In genomic region chr8:104100724-104101123, GRCm38 (mm10) we compare ENCODE assay signal across 8 mouse cellular contexts. TPM values are rescaled to one million over a fixed set of nuclear protein-coding genes. Genes with fewer than 3 reads are reported as not detected.
DNase-seq lines count a peak whose midpoint lies in the region; ATAC-seq and TF ChIP-seq lines count a peak whose summit lies in the region.
"Not testable (repeated sequence)": the region's sequence is repeated elsewhere in the genome, so short reads cannot be mapped to it uniquely, and the experiment has no call there.
"Had no signal": no experiment of that assay in that cellular context is flagged by ENCODE, and none has a peak within 500 bp of the region (broad histone marks: within the 10 kb centered on the region; RNA-seq: fewer than 3 reads in every experiment).

No protein-coding gene starts in this region.

- not testable (repeated sequence) for TF ChIP-seq POLR2A in kidney, adult 2 months (IDR thresholded peaks at IDR 0.05; ENCODE audit: low read depth, low read length); liver, adult 2 months (IDR thresholded peaks at IDR 0.05; ENCODE audit: extremely low read depth, insufficient read depth, low read length)

- not testable (repeated sequence) for H3K36me3 ChIP-seq in ES-E14 (ENCODE audit: control insufficient read depth, insufficient read depth, low read length, poor library complexity, severe bottlenecking); heart, embryonic 11.5 days (ENCODE audit: control insufficient read depth, insufficient read depth, low read length); heart, embryonic 15.5 days; kidney, adult 2 months (ENCODE audit: control insufficient read depth, insufficient read depth, low read length); liver, adult 2 months (ENCODE audit: control insufficient read depth, insufficient read depth, low read length); lung, postnatal 0 days (ENCODE audit: insufficient read depth, low read length)

- H3K4me2 ChIP-seq in heart, embryonic 11.5 days; lung, postnatal 0 days (replicated peaks; ENCODE audit: low read depth, low read length): not testable (repeated sequence)
- H3K4me2 ChIP-seq in heart, embryonic 15.5 days: 0 out of 2 replicates have a peak overlapping the region, but pooled peaks have one; percentile 24

- not testable (repeated sequence) for H3K4me1 ChIP-seq in ES-E14 (ENCODE audit: control insufficient read depth in 2 of 2, insufficient read depth in 2 of 2, low read length in 2 of 2, poor library complexity in 1 of 2); heart, embryonic 11.5 days (ENCODE audit: control insufficient read depth, insufficient read depth, low read length); kidney, adult 2 months (ENCODE audit: control insufficient read depth, insufficient read depth, low read length); liver, adult 2 months (ENCODE audit: control insufficient read depth, insufficient read depth, low read length); lung, postnatal 0 days (ENCODE audit: insufficient read depth, low read depth, low read length)
- peaks cover 17% of the 10 kb centered on the region for H3K4me1 ChIP-seq in heart, embryonic 15.5 days (replicated peaks)

- not testable (repeated sequence) for H3K9me3 ChIP-seq in ES-E14 (ENCODE audit: control insufficient read depth, insufficient read depth, low read depth, low read length); heart, embryonic 11.5 days (replicated peaks; ENCODE audit: control insufficient read depth, low read length); heart, embryonic 15.5 days (replicated peaks); lung, postnatal 0 days (ENCODE audit: low read length)

- H3K4me3 ChIP-seq in ES-E14 (ENCODE audit: insufficient read depth in 1 of 2, low read depth in 1 of 2, low read length in 2 of 2, poor library complexity in 1 of 2, severe bottlenecking in 1 of 2); heart, embryonic 11.5 days (ENCODE audit: low read depth, low read length); heart, embryonic 15.5 days; kidney, adult 2 months (ENCODE audit: insufficient read depth, low read depth, low read length); liver, adult 2 months (ENCODE audit: insufficient read depth, low read depth, low read length); lung, postnatal 0 days (ENCODE audit: low read depth, low read length): not testable (repeated sequence)
- peak overlapping the region; percentile 72 for H3K4me3 ChIP-seq in gastrocnemius, adult 2 months

- H3K9ac ChIP-seq in ES-E14 (ENCODE audit: insufficient read depth, low read depth, low read length, poor library complexity, severe bottlenecking); heart, embryonic 11.5 days (ENCODE audit: low read depth, low read length); heart, embryonic 15.5 days; liver, adult 2 months (ENCODE audit: low read depth, low read length); lung, postnatal 0 days (replicated peaks; ENCODE audit: low read depth): not testable (repeated sequence)

- H3K79me2 ChIP-seq in liver, adult 2 months (ENCODE audit: control insufficient read depth, insufficient read depth, low read length): not testable (repeated sequence)

- intact Hi-C loops in gastrocnemius, adult 2 months (cut with DNase I): not testable (repeated sequence)

- ATAC-seq in heart, embryonic 11.5 days (replicated peaks; ENCODE audit: insufficient number of reproducible peaks, low FRiP score, low TSS enrichment); heart, embryonic 15.5 days (replicated peaks; ENCODE audit: insufficient number of reproducible peaks, insufficient read depth, low FRiP score, low read depth); lung, postnatal 0 days: not testable (repeated sequence)

- H3K27ac ChIP-seq in ES-E14 (ENCODE audit: insufficient read depth, low read depth, low read length, poor library complexity, severe bottlenecking): not testable (repeated sequence)
- peak overlapping the region; percentile 88 for H3K27ac ChIP-seq in gastrocnemius, adult 2 months
- H3K27ac ChIP-seq in heart, embryonic 11.5 days (ENCODE audit: low read depth, low read length): peak overlapping the region; percentile 75
- H3K27ac ChIP-seq in heart, embryonic 15.5 days: peak overlapping the region; percentile 71
- peak overlapping the region; percentile 21 for H3K27ac ChIP-seq in kidney, adult 2 months (ENCODE audit: insufficient read depth, low read depth, low read length)
- peak overlapping the region; percentile 52; the same call in 1 of the 2 replicates for H3K27ac ChIP-seq in liver, adult 2 months (replicated peaks; ENCODE audit: insufficient read depth, low read depth, low read length)
- peak overlapping the region; percentile 84 for H3K27ac ChIP-seq in lung, postnatal 0 days (ENCODE audit: low read length)

- not testable (repeated sequence) for TF ChIP-seq CTCF in gastrocnemius, adult 2 months (IDR thresholded peaks at IDR 0.05); kidney, adult 2 months (conservative IDR thresholded peaks at IDR 0.05; ENCODE audit: insufficient read depth, insufficient read length, low read depth, low read length); liver, adult 2 months (IDR thresholded peaks at IDR 0.05; ENCODE audit: low read depth, low read length); lung, postnatal 0 days (IDR thresholded peaks at IDR 0.05)

- H3K27me3 ChIP-seq in heart, embryonic 11.5 days (ENCODE audit: control insufficient read depth, insufficient read depth, low read length); heart, embryonic 15.5 days; kidney, adult 2 months (replicated peaks; ENCODE audit: control insufficient read depth, insufficient read depth, low read length); liver, adult 2 months (ENCODE audit: control insufficient read depth, insufficient read depth, low read length); lung, postnatal 0 days (replicated peaks; ENCODE audit: insufficient read depth, low read length): not testable (repeated sequence)

- WGBS in heart, embryonic 11.5 days (ENCODE audit: insufficient replicate concordance): 83% methylated on average over 6 of the region's 6 CpGs
- 89% methylated on average over 6 of the region's 6 CpGs for WGBS in heart, embryonic 15.5 days
- 92% methylated on average over 6 of the region's 6 CpGs for WGBS in kidney, adult 2 months
- WGBS in liver, adult 2 months: 95% methylated on average over 6 of the region's 6 CpGs
- whole genome bisulfite sequencing in lung, postnatal 0 days: 86% methylated on average over 6 of the region's 6 CpGs

- TF ChIP-seq EP300 in lung, postnatal 0 days (IDR thresholded peaks at IDR 0.05): not testable (repeated sequence)

- not testable (repeated sequence) for DNase-seq in ES-E14 (ENCODE audit: low read depth, low spot score); gastrocnemius, adult 2 months; kidney, adult 2 months; liver, adult 2 months (ENCODE audit: extremely low read depth, low read depth, low spot score); lung, postnatal 0 days (ENCODE audit: low spot score)

- in situ Hi-C loops in ES-E14 (cut with MboI; ENCODE audit: low sequenced_read_pairs in 2 of 2, unreplicated experiment in 2 of 2): not testable (repeated sequence)

TF ChIP-seq in ES-E14, 5 proteins besides CTCF, POLR2A, EP300 and RAD21:
- peak; percentile 65 for TF ChIP-seq MAFK (IDR thresholded peaks at IDR 0.05; ENCODE audit: insufficient read depth, low read depth, low read length)

RNA-seq across cellular contexts. Expression of gene Cdh5, which starts 0.7 kb away (rescaled TPM):
- 0.16 and 2.0 TPM in 2 replicates for total RNA-seq in ES-E14 (2012; rRNA removed)
- total RNA-seq in gastrocnemius, adult 2 months (2021): 10 to 100 TPM; 36.4 to 46.9 TPM
- polyA plus RNA-seq in heart, embryonic 11.5 days (2014; fragmentation: Nextera tagmentation; extraction: Ambion mirVana): 42.6 and 46.0 TPM in 2 replicates
- polyA plus RNA-seq in heart, embryonic 15.5 days (2015; fragmentation: Nextera tagmentation; extraction: Ambion mirVana): 45.9 and 54.5 TPM in 2 replicates
- 45.1 and 48.5 TPM in 2 replicates for polyA plus RNA-seq in kidney, adult 2 months (2012; rRNA removed)
- total RNA-seq in liver, adult 2 months (2014; rRNA removed): 14.9 and 16.6 TPM in 2 replicates
- polyA plus RNA-seq in liver, adult 2 months (2012; rRNA removed): 14.9 and 21.5 TPM in 2 replicates
- 99.0 and 100 TPM in 2 replicates for polyA plus RNA-seq in lung, postnatal 0 days (2015; fragmentation: Nextera tagmentation; extraction: Ambion mirVana)
- total RNA-seq: common myeloid progenitor, adult 5-6 weeks had no signal
